Mouse (Mus musculus) kidney, embryonic 14.5 days (tissue): ENCODE measurements around the gene Tle2. TPM values are rescaled to one million over a fixed set of nuclear protein-coding genes. Genes with fewer than 3 reads are reported as not detected.
A peak's percentile ranks its signal among the peaks of the same experiment; 100 is the strongest.

Experiments
- ATAC-seq: fragments of 200-750 bp; cut with Nextera tagmentation; 2 replicates; pipeline ENCODE4 v1.8.0; 2017; ENCODE audit warnings: moderate number of reproducible peaks, mild to moderate bottlenecking, moderate TSS enrichment, moderate library complexity; ENCODE audit not compliant: low FRiP score, low TSS enrichment
- H3K27ac ChIP-seq: fragments of 300-500 bp; sonication (generic); 2 replicates; pipeline ENCODE4 v1.5.1; 2014; ENCODE audit warnings: low read depth, mild to moderate bottlenecking, low read length, moderate library complexity, mixed read lengths
- H3K27me3 ChIP-seq: fragments of 300-500 bp; sonication (generic); 2 replicates; pipeline ENCODE4 v1.6.1; 2014; ENCODE audit warnings: mild to moderate bottlenecking, low read length; ENCODE audit not compliant: control insufficient read depth, insufficient read depth
- H3K36me3 ChIP-seq: fragments of 300-500 bp; sonication (generic); 2 replicates; pipeline ENCODE4 v1.6.1; 2014; ENCODE audit warnings: low read length, mixed read lengths; ENCODE audit not compliant: control insufficient read depth, insufficient read depth
- H3K4me1 ChIP-seq: fragments of 300-500 bp; sonication (generic); 2 replicates; pipeline ENCODE4 v1.6.1; 2014; ENCODE audit warnings: low read length, mixed read lengths; ENCODE audit not compliant: control insufficient read depth, insufficient read depth
- H3K4me2 ChIP-seq: fragments of 300-500 bp; sonication (generic); replicated peaks from 2 replicates; pipeline ENCODE4 v1.6.1; 2014; ENCODE audit warnings: low read depth, mild to moderate bottlenecking, low read length
- H3K4me3 ChIP-seq: fragments of 300-500 bp; sonication (generic); 2 replicates; pipeline ENCODE4 v1.5.1; 2014; ENCODE audit warnings: mild to moderate bottlenecking, low read length
- H3K9ac ChIP-seq: fragments of 300-500 bp; sonication (generic); 2 replicates; pipeline ENCODE4 v1.6.1; 2014; ENCODE audit warnings: low read depth, mild to moderate bottlenecking, low read length, moderate library complexity
- H3K9me3 ChIP-seq: fragments of 300-500 bp; sonication (generic); 2 replicates; pipeline ENCODE4 v1.6.1; 2016; ENCODE audit warnings: low read length; ENCODE audit not compliant: control insufficient read depth
- WGBS: fragments of 180-500 bp; shearing (Covaris S2); extraction: QIAGEN DNeasy Blood & Tissue Kit; methylation state at CpG from one replicate; pipeline ENCODE4 v1.1.7; 2014; 5-methylcytosine and 5-hydroxymethylcytosine counted together
- polyA plus RNA-seq: library from polyadenylated mRNA; unstranded; fragments of >200 nt; fragmentation: Nextera tagmentation; extraction: Ambion mirVana; gene quantifications from 2 replicates; pipeline ENCODE4 v1.2.1, GENCODE M21; 2014

Gene Tle2
- polyA plus RNA-seq, 1 experiment from 2014 or later: 30.4 TPM

- Histone ChIP-seq H3K4me2 (peak overlapping the region; percentile 15), H3K9ac (peak overlapping the region; percentile 25; the same call in 1 of the 2 replicates), H3K4me1 (peaks cover 28% of the 10 kb centered on the region), H3K4me3 (no peak overlapping the region), H3K9me3 (no peaks in the 10 kb centered on the region), H3K27ac (no peak overlapping the region), H3K27me3 (no peaks in the 10 kb centered on the region), H3K36me3 (peaks cover 2% of the 10 kb centered on the region; the same call in 1 of the 2 replicates)
- no peak for ATAC-seq
- WGBS: 67% methylated on average over 10 of the region's 10 CpGs
Measured at GRCm38 (mm10) chr10:81541803-81542202, 32.6 kb upstream of the Tle2 start.

GRCm38 (mm10) chr10:81542727-81543460, 31.5 kb upstream of the Tle2 start:
- no peak for ATAC-seq
- H3K4me2 ChIP-seq: peak overlapping the region; percentile 86
- H3K4me1 ChIP-seq: peaks cover 28% of the 10 kb centered on the region
- H3K36me3 ChIP-seq: no peaks in the 10 kb centered on the region; the same call in 1 of the 2 replicates
- no peaks in the 10 kb centered on the region for H3K27me3 ChIP-seq
- 79% methylated on average over 7 of the region's 7 CpGs for WGBS
- H3K9ac ChIP-seq: peak overlapping the region; percentile 94
- no peaks in the 10 kb centered on the region for H3K9me3 ChIP-seq
- H3K27ac ChIP-seq: no peak overlapping the region
- peak overlapping the region; percentile 98; the same call in 1 of the 2 replicates for H3K4me3 ChIP-seq

DNA sequence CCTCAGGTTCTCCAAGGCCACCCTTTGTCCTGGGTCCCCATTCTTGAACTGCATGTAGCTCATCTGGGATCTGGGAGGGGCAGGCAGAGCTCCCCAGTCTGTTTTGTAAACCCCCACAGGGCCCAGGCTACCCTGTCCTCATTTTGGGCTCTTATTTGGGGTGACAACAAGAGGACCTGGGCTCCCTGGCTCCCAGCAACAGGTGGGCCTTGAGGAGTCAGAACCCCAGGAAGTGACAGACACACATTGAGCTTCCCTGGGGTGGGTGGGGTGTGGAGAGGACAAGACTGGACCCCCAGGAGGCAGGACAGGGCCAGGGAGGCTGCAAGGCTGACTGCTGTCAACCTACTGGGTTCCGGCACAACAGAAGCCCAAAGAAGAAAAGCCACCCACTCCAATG, 30.7 kb upstream of the Tle2 start:
- H3K9me3 ChIP-seq: no peaks in the 10 kb centered on the region
- peaks cover 28% of the 10 kb centered on the region for H3K4me1 ChIP-seq
- H3K36me3 ChIP-seq: no peaks in the 10 kb centered on the region; the same call in 1 of the 2 replicates
- 50% methylated on average over 1 of the region's 1 CpGs for WGBS
- peak overlapping the region; percentile 98 for H3K4me3 ChIP-seq
- H3K4me2 ChIP-seq: peak overlapping the region; percentile 86
- no peak for ATAC-seq
- H3K27me3 ChIP-seq: no peaks in the 10 kb centered on the region
- peak overlapping the region; percentile 94 for H3K9ac ChIP-seq
- no peak overlapping the region for H3K27ac ChIP-seq

DNA sequence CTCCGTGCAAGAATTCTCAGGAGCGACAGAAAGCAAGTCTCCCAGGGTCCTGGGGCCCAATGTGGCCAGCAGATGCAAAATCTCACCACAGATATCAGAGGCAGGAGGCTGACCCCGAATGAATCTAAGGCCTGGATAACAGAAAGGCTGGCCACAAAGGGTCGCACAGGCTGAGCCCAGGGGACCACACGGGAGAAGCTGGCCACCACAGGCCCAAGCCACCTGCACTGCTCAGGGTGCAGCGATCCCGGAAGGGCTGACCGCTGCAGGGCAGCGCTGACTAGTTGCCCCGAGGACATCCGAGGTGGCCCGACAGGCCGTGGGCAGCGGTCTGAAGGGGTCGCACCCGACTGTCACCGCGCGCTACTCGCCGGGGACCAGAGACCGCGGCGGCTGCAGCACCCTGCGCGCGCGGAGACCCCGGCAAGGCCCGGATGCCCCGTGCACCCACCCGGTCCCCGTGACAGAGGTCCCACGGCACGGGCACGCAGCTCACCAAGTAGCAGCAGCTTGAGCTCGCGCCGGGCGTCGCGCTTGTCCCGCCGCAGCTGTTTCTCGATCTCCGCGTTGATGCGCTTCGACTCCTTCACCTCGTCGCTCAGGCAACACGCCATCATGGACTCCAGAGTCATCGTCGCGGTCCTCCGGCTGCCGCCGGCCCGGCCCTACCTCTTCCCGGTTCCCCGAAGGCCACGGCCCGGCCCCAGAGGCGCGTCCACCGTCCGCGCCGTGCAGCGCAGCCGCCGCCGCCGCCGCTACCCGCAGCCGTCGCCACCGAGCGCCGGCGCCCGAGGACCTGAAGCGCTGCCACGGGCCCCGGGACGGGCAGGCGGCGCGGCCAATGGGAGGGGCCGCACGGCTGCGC, 29.8 kb upstream of the Tle2 start:
- peak; percentile 6; the same call in 1 of the 2 replicates for ATAC-seq
- under 1% methylated on average over 91 of the region's 93 CpGs for WGBS
- peak overlapping the region; percentile 86 for H3K4me2 ChIP-seq

DNA sequence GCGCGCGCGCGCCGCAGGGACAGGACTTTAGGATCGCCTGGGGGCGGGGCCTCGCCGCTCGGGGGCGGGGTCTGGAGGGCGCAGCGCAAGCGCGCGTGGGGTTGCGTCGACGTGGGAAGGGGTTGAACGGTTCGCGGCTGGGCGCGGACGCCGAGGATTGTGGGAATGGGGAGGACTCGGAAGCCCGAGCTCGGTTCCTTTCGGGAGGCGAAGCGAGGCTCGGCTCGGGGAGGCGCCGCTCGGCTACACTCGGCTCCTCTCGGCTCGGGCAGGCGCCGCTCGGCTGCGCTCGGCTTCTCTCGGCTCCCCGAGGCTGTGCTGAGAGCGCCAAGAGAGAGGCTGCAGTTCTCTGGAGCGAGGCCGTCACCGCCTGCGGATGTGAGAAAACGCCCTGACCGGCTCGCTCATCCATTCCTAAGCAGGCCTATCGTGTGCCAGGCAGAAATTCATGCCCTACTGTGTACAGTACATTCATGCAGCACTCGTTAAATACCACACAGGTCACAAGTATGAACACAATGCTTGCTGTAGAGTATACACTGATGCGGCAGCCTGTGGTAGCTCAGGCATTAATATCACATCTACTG, 29.1 kb upstream of the Tle2 start, which contains the start of gene Gna11:
Gene Gna11, minus strand, starts transcription at position 30 of the 587 bp plus-strand sequence.
- 2% methylated on average over 37 of the region's 59 CpGs for WGBS

More for the DNA sequence above, 29.8 kb upstream of the Tle2 start:
- Histone ChIP-seq H3K36me3 (no peaks in the 10 kb centered on the region; the same call in 1 of the 2 replicates), H3K4me3 (peak overlapping the region; percentile 98), H3K9ac (peak overlapping the region; percentile 94), H3K27ac (peak overlapping the region; percentile 55; the same call in 1 of the 2 replicates), H3K4me1 (peaks cover 28% of the 10 kb centered on the region), H3K27me3 (no peaks in the 10 kb centered on the region), H3K9me3 (no peaks in the 10 kb centered on the region)

DNA sequence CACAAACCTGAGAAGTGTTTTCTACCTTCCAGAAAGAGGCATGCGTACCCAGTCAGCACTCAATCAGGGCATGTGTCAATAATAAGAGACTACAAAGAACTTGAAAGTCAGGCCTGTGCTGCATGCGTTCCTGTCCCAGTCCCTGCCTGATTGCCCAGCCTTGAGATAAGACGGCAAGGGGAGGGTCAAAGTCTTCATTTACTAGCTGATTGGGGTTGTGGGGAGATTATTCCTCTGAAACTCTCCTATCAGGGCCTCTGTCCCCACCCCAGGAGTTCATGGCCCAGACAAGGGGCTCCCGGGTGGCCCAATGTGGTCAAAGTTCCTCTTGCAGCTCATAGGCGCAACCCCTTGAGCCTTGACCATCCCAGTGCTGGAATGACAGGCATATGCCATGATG, 28.0 kb upstream of the Tle2 start:
- Histone ChIP-seq H3K9ac (0 out of 2 replicates have a peak overlapping the region, but pooled peaks have one; percentile 12), H3K4me1 (peaks cover 28% of the 10 kb centered on the region), H3K4me3 (no peak overlapping the region), H3K27me3 (no peaks in the 10 kb centered on the region), H3K9me3 (no peaks in the 10 kb centered on the region), H3K4me2 (no peak overlapping the region), H3K27ac (no peak overlapping the region), H3K36me3 (no peaks in the 10 kb centered on the region; the same call in 1 of the 2 replicates)
- no peak for ATAC-seq
- 76% methylated on average over 5 of the region's 5 CpGs for WGBS

More for the DNA sequence above, 29.1 kb upstream of the Tle2 start, which contains the start of gene Gna11:
- H3K4me1 ChIP-seq: peaks cover 28% of the 10 kb centered on the region
- no peaks in the 10 kb centered on the region; the same call in 1 of the 2 replicates for H3K36me3 ChIP-seq
- peak within 1 kb of the TSS; percentile 94 for H3K9ac ChIP-seq
- no peaks in the 10 kb centered on the region for H3K27me3 ChIP-seq
- peak within 1 kb of the TSS; percentile 98 for H3K4me3 ChIP-seq
- H3K9me3 ChIP-seq: no peaks in the 10 kb centered on the region
- peak within 1 kb of the TSS; percentile 86 for H3K4me2 ChIP-seq
- peak within 1 kb of the TSS; percentile 75; the same call in 1 of the 2 replicates for H3K27ac ChIP-seq
- peak; percentile 96 for ATAC-seq

GRCm38 (mm10) chr10:81546788-81547571, 27.4 kb upstream of the Tle2 start:
- Histone ChIP-seq H3K36me3 (no peaks in the 10 kb centered on the region; the same call in 1 of the 2 replicates), H3K27ac (no peak overlapping the region), H3K27me3 (no peaks in the 10 kb centered on the region), H3K9ac (no peak overlapping the region), H3K4me3 (no peak overlapping the region), H3K9me3 (no peaks in the 10 kb centered on the region), H3K4me2 (no peak overlapping the region), H3K4me1 (peaks cover 24% of the 10 kb centered on the region)
- 90% methylated on average over 13 of the region's 13 CpGs for WGBS
- no peak for ATAC-seq

DNA sequence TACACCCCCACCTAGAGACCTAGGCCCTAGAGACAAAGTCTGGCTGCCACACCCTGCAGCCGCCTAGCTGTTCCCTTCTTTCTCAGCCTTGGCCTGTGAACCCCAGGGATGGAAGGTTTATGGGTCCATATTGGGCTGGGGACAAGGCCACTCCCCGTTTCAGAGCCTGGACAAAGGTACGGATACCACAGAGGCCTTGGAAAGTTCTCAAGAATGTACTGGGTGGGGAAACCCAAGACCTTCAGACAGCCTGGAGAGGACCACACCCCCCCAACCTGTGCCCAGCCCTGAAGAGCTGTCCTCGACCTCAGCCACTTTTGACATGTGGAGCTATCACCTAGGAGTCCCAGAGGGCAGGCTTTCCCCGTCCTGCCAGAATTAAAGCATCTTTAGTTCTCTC, 25.4 kb upstream of the Tle2 start:
- Histone ChIP-seq H3K36me3 (no peaks in the 10 kb centered on the region), H3K9me3 (no peaks in the 10 kb centered on the region), H3K4me2 (no peak overlapping the region), H3K4me1 (peaks cover 5% of the 10 kb centered on the region; the same call in 1 of the 2 replicates), H3K9ac (no peak overlapping the region), H3K27ac (no peak overlapping the region), H3K27me3 (no peaks in the 10 kb centered on the region), H3K4me3 (no peak overlapping the region)
- 67% methylated on average over 5 of the region's 5 CpGs for WGBS
- no peak for ATAC-seq
